Mouse (Mus musculus): Measurements from ENCODE around the gene Zfp788.
A peak's percentile ranks its signal among the peaks of the same experiment; 100 is the strongest.
"Not testable (repeated sequence)": the region's sequence is repeated elsewhere in the genome, so short reads cannot be mapped to it uniquely, and the experiment has no call there.

Zfp788 gene

DNA sequence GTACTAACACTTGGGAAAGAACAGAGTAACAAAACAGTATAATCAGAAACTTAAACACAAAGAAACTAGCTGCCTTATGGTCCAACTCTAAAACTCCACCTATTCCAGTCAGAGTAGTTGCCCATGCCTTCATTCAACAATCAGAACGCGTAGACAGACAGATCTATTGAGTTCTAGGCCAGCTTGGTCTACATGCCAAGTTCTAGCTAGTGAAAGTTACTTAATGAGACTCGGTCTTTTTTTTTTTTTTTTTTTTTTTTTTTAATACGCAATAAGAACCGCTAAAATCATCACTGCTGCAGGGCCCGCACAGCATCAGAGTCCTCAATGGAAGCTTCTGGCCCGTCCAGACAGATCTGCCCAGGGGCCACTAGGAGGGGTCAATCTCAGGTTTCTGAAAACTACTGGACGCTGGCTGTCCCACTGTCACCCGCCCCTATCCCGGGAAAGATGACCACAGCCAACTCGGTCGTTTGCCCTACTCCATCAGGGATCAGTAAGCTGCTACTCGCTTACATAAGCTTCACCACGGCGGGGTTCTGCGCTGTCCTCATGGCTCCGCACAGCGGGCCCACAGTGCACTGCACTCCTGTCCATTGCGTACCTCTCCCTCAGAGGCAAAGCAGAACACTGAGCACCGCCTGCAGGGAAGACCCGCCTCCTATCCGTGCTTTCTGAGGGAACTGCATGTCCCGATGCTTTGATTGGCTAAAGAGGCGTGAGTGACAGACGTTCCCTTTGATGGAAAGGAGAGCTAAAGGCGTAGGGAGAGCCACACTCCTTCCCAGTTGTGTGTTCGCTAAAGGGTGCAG is at the start of gene Zfp788:
Gene Zfp788 (plus strand): TSS at position 795 of the 812 bp plus-strand sequence.
- DNase-seq (ENCODE audit: low read depth, low spot score) = peak; percentile 91

DNA sequence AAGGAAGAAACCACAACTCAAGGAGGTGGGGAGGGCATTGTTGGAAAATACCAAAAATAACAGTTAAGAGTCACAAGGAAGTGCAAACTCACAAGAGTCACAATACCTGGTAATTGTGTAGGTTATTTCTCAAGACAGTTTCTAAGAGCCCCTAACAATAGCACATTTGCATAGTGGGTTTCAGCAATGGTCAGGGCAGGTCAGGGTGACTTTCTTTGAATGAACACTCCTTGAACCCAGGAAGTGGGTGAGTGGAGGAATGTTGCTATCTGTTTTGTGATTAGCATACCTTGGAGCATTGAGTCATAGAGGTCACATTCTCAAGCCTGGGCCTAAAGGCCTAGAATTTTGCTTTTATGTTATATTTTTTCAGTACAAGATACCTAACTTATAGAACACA is 45.2 kb upstream of the Zfp788 start:
- DNase-seq (ENCODE audit: low read depth, low spot score) = not testable (repeated sequence)

DNA sequence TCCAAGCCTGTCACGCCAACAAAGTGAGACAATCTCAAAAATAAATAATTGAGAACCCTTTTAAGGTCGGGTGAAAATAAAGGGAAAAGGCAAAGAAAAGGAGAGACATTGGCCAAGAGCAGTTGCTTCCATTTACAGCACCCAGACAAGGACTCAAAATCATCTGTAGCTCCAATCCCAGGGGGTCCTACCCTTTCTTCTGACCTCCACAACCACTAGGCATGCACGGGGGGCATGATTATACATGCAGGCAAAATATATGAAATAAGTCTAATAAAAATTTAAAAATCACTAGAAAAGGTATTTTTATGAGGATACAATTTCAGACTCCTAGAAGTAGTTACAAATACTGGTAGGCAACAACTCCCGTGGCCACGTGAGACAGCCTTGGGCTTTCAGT is 34.4 kb upstream of the Zfp788 start:
- DNase-seq (ENCODE audit: low read depth, low spot score) = no peak

DNA sequence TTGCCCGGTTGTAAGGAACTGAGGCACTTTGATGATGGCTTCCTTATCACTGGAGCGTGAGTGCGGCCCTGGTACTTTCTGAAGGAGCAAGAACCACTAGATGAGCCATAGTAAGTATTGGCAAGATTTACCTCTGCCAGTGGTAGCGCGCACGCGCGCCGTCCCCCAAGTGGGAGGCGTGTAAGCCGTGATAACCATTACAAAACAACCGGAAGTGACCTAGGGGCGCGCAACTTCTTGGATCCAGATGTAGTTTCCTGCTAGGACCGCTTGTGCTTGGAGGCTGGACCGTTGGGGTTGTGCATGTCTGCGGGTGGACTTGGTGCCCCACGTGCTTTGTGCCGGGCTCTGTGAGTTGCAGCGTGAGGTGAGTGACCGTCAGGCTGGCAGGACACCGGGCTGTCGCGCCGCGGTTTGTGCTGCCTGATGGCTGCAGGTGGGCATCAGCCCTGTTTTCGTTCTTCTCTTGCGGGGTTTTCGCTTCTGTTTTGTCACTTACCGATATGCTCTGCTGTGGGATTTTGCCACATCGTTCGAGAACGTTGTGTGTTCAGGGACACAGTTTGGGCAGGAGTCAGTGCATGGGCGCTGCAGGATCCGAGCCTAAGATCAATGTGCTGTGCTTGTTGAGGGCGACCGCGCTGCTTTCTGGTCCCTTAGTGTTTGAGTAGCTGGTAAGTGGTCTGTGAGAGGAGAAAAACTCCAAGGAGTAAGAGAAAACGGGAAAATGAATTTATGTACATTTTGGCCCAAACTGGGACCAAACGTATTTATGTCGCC is 33.8 kb upstream of the Zfp788 start, which contains the start of gene 2610021A01Rik:
Gene 2610021A01Rik (plus strand): TSS at position 197 of the 780 bp plus-strand sequence.
- DNase-seq (ENCODE audit: low read depth, low spot score) = peak; percentile 81

DNA sequence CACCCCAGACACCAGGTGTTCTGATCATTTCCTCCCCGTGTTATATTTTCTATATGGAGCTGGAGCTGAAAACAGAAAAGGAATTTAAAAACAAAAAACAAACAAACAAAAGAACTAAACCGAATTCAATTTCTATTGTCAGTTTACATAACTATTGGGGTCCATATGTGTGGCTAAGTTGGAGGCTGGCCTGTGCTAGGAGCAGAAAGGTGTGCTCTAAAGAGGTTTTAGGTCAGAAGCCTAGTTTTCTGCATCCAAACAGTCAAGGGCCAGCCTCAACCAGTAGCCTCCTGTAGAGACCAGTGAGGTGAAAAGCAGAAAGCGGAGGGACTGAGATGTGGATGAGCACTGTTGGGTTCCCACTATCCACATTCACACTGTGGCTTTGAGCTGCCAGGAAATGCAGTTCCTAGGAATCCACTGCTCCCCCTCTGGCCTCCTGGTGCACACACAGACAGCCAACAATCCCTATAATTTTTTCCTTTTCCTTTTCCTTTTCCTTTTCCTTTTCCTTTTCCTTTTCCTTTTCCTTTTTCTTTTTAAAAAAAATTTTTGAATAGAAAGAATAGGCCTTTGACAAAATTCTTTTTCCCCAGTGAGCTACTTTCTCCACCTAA is 33.0 kb upstream of the Zfp788 start:
- DNase-seq (ENCODE audit: low read depth, low spot score) = no peak

DNA sequence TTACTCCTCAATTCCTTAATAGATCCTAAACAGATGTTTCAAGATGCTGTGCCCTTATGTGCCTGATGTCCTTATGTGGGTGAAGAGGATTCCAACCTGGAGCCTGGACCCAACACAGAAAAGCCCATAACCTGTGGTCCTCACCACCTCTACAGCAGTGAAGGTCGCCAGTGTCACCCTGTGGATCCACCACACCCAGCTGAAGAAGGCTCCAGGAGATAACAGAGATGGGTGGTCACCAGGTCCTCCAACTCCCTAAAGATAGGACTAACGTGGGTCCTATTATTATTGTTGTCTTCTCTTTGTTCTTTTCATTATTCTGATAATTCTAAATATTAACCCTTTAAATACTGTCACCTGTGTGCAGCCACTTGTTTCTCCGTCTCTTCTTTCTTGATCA is 21.3 kb upstream of the Zfp788 start:
- no peak for DNase-seq (ENCODE audit: low read depth, low spot score)

DNA sequence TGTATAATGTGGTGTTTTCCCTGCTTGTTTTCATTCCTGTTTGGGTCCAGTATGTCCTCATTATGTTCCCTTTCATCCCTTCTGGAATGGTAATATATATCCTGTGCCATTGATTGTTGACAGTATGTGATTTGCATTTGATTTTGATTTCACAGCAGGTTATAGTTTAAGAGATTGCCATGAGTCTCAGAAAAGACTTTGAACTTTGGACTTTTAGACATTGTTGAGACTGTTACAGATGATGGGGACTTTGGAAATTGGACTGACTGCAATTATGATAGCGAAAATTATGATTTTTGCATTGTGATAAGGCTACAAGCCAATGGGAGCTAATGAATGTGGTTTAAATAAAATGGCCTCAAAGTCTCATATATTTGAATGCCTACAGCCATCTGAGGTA is 16.8 kb upstream of the Zfp788 start:
- DNase-seq (ENCODE audit: low read depth, low spot score) = not testable (repeated sequence)

DNA sequence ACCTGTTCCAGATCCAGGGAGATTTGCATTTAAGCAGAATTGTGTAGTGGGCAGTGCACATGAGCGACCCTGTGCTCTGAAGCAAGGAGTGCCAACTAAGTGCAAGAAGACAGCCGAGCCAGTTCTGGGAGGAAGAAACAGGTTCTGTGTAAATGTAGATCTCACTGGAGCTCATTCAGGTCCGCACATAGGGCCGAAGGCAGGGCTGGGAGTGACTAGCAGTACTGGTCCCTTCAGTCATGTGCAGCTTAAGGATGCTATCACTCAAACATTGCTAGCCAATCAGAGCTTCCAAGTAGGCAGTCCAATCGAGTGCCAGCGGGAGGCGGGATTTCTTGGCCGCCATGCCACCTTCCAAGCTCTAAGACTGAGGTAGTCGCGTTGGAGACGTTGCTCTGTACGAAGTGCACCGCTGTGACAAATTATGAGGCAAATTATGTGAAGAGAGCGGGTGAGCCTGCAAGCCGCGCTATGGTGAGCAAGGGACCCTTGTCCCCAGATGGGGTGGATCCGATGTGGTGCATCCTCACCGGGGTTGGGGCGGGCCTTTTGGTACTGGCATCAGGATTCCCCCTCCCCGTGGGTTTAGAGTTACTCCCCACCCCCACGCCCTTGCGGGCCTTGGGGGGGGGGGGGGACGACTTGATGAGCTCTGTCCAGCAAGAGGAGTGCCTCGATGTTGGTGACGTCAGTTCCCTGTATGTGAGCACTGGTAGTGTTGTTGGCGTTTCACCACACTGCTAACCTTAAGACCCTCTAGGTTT is 400 bp downstream of the Zfp788 start:
- DNase-seq (ENCODE audit: low read depth, low spot score) = peak; percentile 89

DNA sequence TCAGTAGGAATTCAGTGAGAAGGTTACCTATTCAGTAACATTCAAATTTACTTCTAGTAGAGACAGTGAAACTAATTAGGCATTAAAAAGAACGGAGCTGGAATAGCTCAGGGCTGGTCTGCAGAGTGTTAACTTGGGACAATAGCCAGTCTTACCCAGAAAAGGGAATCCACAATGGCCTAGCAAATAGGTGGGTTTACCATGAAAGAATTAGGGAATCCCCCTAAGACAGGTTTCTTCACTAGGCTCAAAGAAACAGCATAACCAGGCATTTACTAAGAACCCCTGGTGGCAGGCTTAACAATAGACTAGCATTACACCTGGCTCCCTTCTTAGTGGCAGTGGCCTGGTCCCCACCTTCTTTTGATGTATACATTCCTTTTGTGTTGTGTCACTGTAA is 41.3 kb downstream of the Zfp788 start:
- not testable (repeated sequence) for DNase-seq (ENCODE audit: low read depth, low spot score)

Data from retina, adult 2 months (tissue).